Mouse (Mus musculus): ENCODE data around the gene Krt28.

- TF ChIP-seq EP300 (IDR thresholded peaks at IDR 0.05; ENCODE audit: low read depth): no peak
- no peak for TF ChIP-seq CTCF (IDR thresholded peaks at IDR 0.05; ENCODE audit: low read depth)
These were observed 41.3 kb downstream of the Krt28 start for GRCm38 (mm10) chr11:99333426-99333825.

Measured in heart, postnatal 0 days (tissue).